Mouse (Mus musculus): Measurements from ENCODE around the gene Gm11992.

Gene Gm11992

GRCm38 (mm10) chr11:9048011-9048702 is at the start of gene Gm11992:
TSS of gene Gm11992 (plus strand) at chr11:9048594.
- peak; percentile 72 to 86 for DNase-seq (ENCODE audit: low spot score in 2 of 2)

- DNase-seq (ENCODE audit: low spot score in 2 of 2), result no peak
Observed at GRCm38 (mm10) chr11:9008761-9009160, 39.6 kb upstream of the Gm11992 start.

GRCm38 (mm10) chr11:9010416-9010815 is 38.0 kb upstream of the Gm11992 start:
- no peak for DNase-seq (ENCODE audit: low spot score in 2 of 2)

- peak; percentile 80 to 82 for DNase-seq (ENCODE audit: low spot score in 2 of 2)
Observed at GRCm38 (mm10) chr11:9010853-9011339, 37.5 kb upstream of the Gm11992 start, which contains the start of gene Hus1. TSS of gene Hus1 (minus strand) at chr11:9011191.

GRCm38 (mm10) chr11:9011348-9011747 is 37.0 kb upstream of the Gm11992 start:
- DNase-seq (ENCODE audit: low spot score in 2 of 2), result no peak

GRCm38 (mm10) chr11:9014740-9015139 is 33.7 kb upstream of the Gm11992 start:
- no peak for DNase-seq (ENCODE audit: low spot score in 2 of 2)

GRCm38 (mm10) chr11:9018491-9019267 is 29.7 kb upstream of the Gm11992 start:
- no peak for DNase-seq (ENCODE audit: low spot score in 2 of 2)

GRCm38 (mm10) chr11:9020207-9020606 is 28.2 kb upstream of the Gm11992 start:
- DNase-seq (ENCODE audit: low spot score in 2 of 2), result no peak

GRCm38 (mm10) chr11:9024782-9025181 is 23.6 kb upstream of the Gm11992 start:
- DNase-seq (ENCODE audit: low spot score in 2 of 2), result no peak

GRCm38 (mm10) chr11:9025211-9025610 is 23.2 kb upstream of the Gm11992 start:
- no peak for DNase-seq (ENCODE audit: low spot score in 2 of 2)

- no peak for DNase-seq (ENCODE audit: low spot score in 2 of 2)
Observed at GRCm38 (mm10) chr11:9031530-9031929, 16.9 kb upstream of the Gm11992 start.

GRCm38 (mm10) chr11:9046546-9046945 is 1.8 kb upstream of the Gm11992 start:
- DNase-seq (ENCODE audit: low spot score in 2 of 2), result no peak

- no peak for DNase-seq (ENCODE audit: low spot score in 2 of 2)
Observed at GRCm38 (mm10) chr11:9047044-9047443, 1.4 kb upstream of the Gm11992 start.

- DNase-seq (ENCODE audit: low spot score in 2 of 2), result no peak
Observed at GRCm38 (mm10) chr11:9048703-9049060, 288 bp downstream of the Gm11992 start, which contains the start of gene Sun3. TSS of gene Sun3 (minus strand) at chr11:9048991.

- no peak for DNase-seq (ENCODE audit: low spot score in 2 of 2)
Observed at GRCm38 (mm10) chr11:9050241-9050640, 1.8 kb downstream of the Gm11992 start.

GRCm38 (mm10) chr11:9051895-9052294 is 3.5 kb downstream of the Gm11992 start:
- DNase-seq (ENCODE audit: low spot score in 2 of 2), result no peak

GRCm38 (mm10) chr11:9056937-9057336 is 8.5 kb downstream of the Gm11992 start:
- DNase-seq (ENCODE audit: low spot score in 2 of 2), result no peak

- peak in 1 of 2 experiments; percentile 11 for DNase-seq (ENCODE audit: low spot score in 2 of 2)
Observed at GRCm38 (mm10) chr11:9057711-9058110, 9.3 kb downstream of the Gm11992 start.

GRCm38 (mm10) chr11:9060029-9060428 is 11.6 kb downstream of the Gm11992 start:
- no peak for DNase-seq (ENCODE audit: low spot score in 2 of 2)

- DNase-seq (ENCODE audit: low spot score in 2 of 2), result no peak
Observed at GRCm38 (mm10) chr11:9060484-9060883, 12.1 kb downstream of the Gm11992 start.

- no peak for DNase-seq (ENCODE audit: low spot score in 2 of 2)
Observed at GRCm38 (mm10) chr11:9076444-9076843, 28.1 kb downstream of the Gm11992 start.

- no peak for DNase-seq (ENCODE audit: low spot score in 2 of 2)
Observed at GRCm38 (mm10) chr11:9113189-9113588, 64.8 kb downstream of the Gm11992 start.

Data from frontal cortex, postnatal 36 days (tissue).